In genomic region chr8:105550083-105550482, GRCm38 (mm10) we compare ENCODE assay signal across 29 mouse cellular contexts. TPM values are rescaled to one million over a fixed set of nuclear protein-coding genes. Genes with fewer than 3 reads are reported as not detected.
DNase-seq lines count a peak whose midpoint lies in the region; ATAC-seq and TF ChIP-seq lines count a peak whose summit lies in the region.
"Had no signal": no experiment of that assay in that cellular context is flagged by ENCODE, and none has a peak within 500 bp of the region (broad histone marks: within the 10 kb centered on the region; RNA-seq: fewer than 3 reads in every experiment).

No protein-coding gene starts in this region.

- H3K36me3 ChIP-seq in stomach, postnatal 0 days (ENCODE audit: control insufficient read depth, insufficient read depth, low read length) = no peaks in the 10 kb centered on the region
- H3K36me3 ChIP-seq in midbrain, embryonic 16.5 days (ENCODE audit: control insufficient read depth, insufficient read depth, low read length) = no peaks in the 10 kb centered on the region
- H3K36me3 ChIP-seq: embryonic facial prominence, embryonic 10.5 days; forebrain, embryonic 15.5 days had no signal

- H3K4me2 ChIP-seq in stomach, postnatal 0 days (replicated peaks; ENCODE audit: low read depth) = no peak overlapping the region
- H3K4me2 ChIP-seq in midbrain, embryonic 16.5 days (ENCODE audit: low read length) = no peak overlapping the region
- H3K4me2 ChIP-seq: embryonic facial prominence, embryonic 13.5 days; forebrain, embryonic 12.5 days; forebrain, embryonic 15.5 days; heart, embryonic 13.5 days; hindbrain, embryonic 14.5 days had no signal

- H3K27ac ChIP-seq in gastrocnemius, adult 2 months = peak overlapping the region; percentile 43
- H3K27ac ChIP-seq in stomach, postnatal 0 days (replicated peaks) = no peak overlapping the region
- H3K27ac ChIP-seq in midbrain, embryonic 16.5 days (ENCODE audit: low read length) = no peak overlapping the region
- H3K27ac ChIP-seq: embryonic facial prominence, embryonic 10.5 days; embryonic facial prominence, embryonic 13.5 days; forebrain, embryonic 12.5 days; forebrain, embryonic 15.5 days; heart, embryonic 10.5 days; heart, embryonic 13.5 days; hindbrain, embryonic 14.5 days; hindbrain, postnatal 0 days had no signal

- no peak for DNase-seq in gastrocnemius, adult 2 months
- DNase-seq in gastrocnemius, postnatal 36 days = no peak
- DNase-seq in kidney, adult 9 months = peak; percentile 29
- no peak for DNase-seq in kidney, adult 11 months
- peak; percentile 94 for DNase-seq in large intestine, adult 2 months (ENCODE audit: low read depth, low spot score)
- no peak for DNase-seq in stomach, postnatal 0 days (ENCODE audit: low spot score)
- no peak for DNase-seq in spleen, postnatal 4 days (ENCODE audit: low spot score in 2 of 2)
- DNase-seq: adrenal gland, postnatal 10 days; cerebellum, adult 11 months; cerebellum, adult 2 months; cerebellum, adult 9-11 months; cerebellum, postnatal 25 days; embryo, embryonic 11 days; gastrocnemius, postnatal 10 days; heart, adult 18-20 months; heart, postnatal 14 days; heart, postnatal 4 days had no signal

- no peak for TF ChIP-seq CTCF in gastrocnemius, adult 2 months (IDR thresholded peaks at IDR 0.05)
- TF ChIP-seq CTCF in stomach, postnatal 0 days (IDR thresholded peaks at IDR 0.05; ENCODE audit: low read depth) = no peak

- intact Hi-C loops in gastrocnemius, adult 2 months (cut with DNase I) = no loop called here
- intact Hi-C loops in gastrocnemius, postnatal 36 days (cut with DNase I) = loop anchor here (5.0 kb wide), 1 partner anchor 68 kb away; no protein-coding TSS in a partner anchor

- no peak overlapping the region for H3K9ac ChIP-seq in stomach, postnatal 0 days (ENCODE audit: low read length)
- no peak overlapping the region for H3K9ac ChIP-seq in midbrain, embryonic 16.5 days (ENCODE audit: low read depth, low read length)
- H3K9ac ChIP-seq: embryonic facial prominence, embryonic 13.5 days; forebrain, embryonic 12.5 days; forebrain, embryonic 15.5 days; heart, embryonic 13.5 days; hindbrain, embryonic 14.5 days had no signal

- no peaks in the 10 kb centered on the region for H3K4me1 ChIP-seq in stomach, postnatal 0 days (replicated peaks; ENCODE audit: control insufficient read depth, insufficient read depth)
- H3K4me1 ChIP-seq in midbrain, embryonic 16.5 days (ENCODE audit: control insufficient read depth, insufficient read depth, low read length) = no peaks in the 10 kb centered on the region

- ATAC-seq in stomach, postnatal 0 days (ENCODE audit: low FRiP score, low TSS enrichment) = peak; percentile 30; the same call in 1 of the 2 replicates
- no peak for ATAC-seq in midbrain, embryonic 16.5 days
- ATAC-seq: activated CD4-positive, CD25-positive, alpha-beta regulatory T cell, adult 4 months; forebrain, embryonic 15.5 days; hindbrain, postnatal 0 days had no signal

- H3K4me3 ChIP-seq in gastrocnemius, adult 2 months = no peak overlapping the region
- no peak overlapping the region for H3K4me3 ChIP-seq in stomach, postnatal 0 days (ENCODE audit: low read depth, low read length)
- H3K4me3 ChIP-seq in midbrain, embryonic 16.5 days (ENCODE audit: low read depth, low read length) = no peak overlapping the region
- H3K4me3 ChIP-seq: embryonic facial prominence, embryonic 10.5 days; embryonic facial prominence, embryonic 13.5 days; erythroblast, embryonic 14.5 days; forebrain, embryonic 12.5 days; forebrain, embryonic 15.5 days; heart, embryonic 10.5 days; heart, embryonic 13.5 days had no signal

- 26% methylated on average over 2 of the region's 2 CpGs for WGBS in large intestine, adult 2 months
- 64% methylated on average over 2 of the region's 2 CpGs for WGBS in stomach, postnatal 0 days
- WGBS in midbrain, embryonic 16.5 days = 87% methylated on average over 2 of the region's 2 CpGs

- TF ChIP-seq EP300 in stomach, postnatal 0 days (optimal IDR thresholded peaks at IDR 0.05) = no peak

- no peaks in the 10 kb centered on the region for H3K27me3 ChIP-seq in stomach, postnatal 0 days (ENCODE audit: control insufficient read depth, insufficient read depth, low read length)
- H3K27me3 ChIP-seq in midbrain, embryonic 16.5 days (ENCODE audit: control insufficient read depth, insufficient read depth, low read depth, low read length) = no peaks in the 10 kb centered on the region
- H3K27me3 ChIP-seq: embryonic facial prominence, embryonic 13.5 days; forebrain, embryonic 12.5 days; forebrain, embryonic 15.5 days; heart, embryonic 13.5 days had no signal

- no peaks in the 10 kb centered on the region for H3K9me3 ChIP-seq in stomach, postnatal 0 days (ENCODE audit: control insufficient read depth, low read length)
- H3K9me3 ChIP-seq in midbrain, embryonic 16.5 days (replicated peaks; ENCODE audit: control insufficient read depth, low read length, poor library complexity, severe bottlenecking) = no peaks in the 10 kb centered on the region
- H3K9me3 ChIP-seq: embryonic facial prominence, embryonic 10.5 days; embryonic facial prominence, embryonic 13.5 days; forebrain, embryonic 12.5 days; forebrain, embryonic 15.5 days; heart, embryonic 10.5 days; heart, embryonic 13.5 days had no signal

RNA-seq across cellular contexts. Expression of gene Atp6v0d1, which starts 15.8 kb away (rescaled TPM):
- 10 to 100 TPM; 40.3 to 41.6 TPM for total RNA-seq in gastrocnemius, adult 2 months (2021)
- 10 to 100 TPM; 37.3 to 40.9 TPM for total RNA-seq in gastrocnemius, postnatal 36 days (2021)
- 103 and 110 TPM in 2 replicates for polyA plus RNA-seq in large intestine, adult 2 months (2012; rRNA removed)
- polyA plus RNA-seq in stomach, postnatal 0 days (2015; fragmentation: Nextera tagmentation; extraction: Ambion mirVana) = 96.2 and 101 TPM in 2 replicates
- polyA plus RNA-seq in midbrain, embryonic 16.5 days (2015; fragmentation: Nextera tagmentation; extraction: Ambion mirVana) = 226 and 244 TPM in 2 replicates

RNA-seq across cellular contexts. Expression of gene Hsd11b2, which starts 31.5 kb away (rescaled TPM):
- total RNA-seq in gastrocnemius, adult 2 months (2021) = not detected
- total RNA-seq in gastrocnemius, postnatal 36 days (2021) = under 1 TPM in 1 of 2 experiments, not detected in 1; 0.22 TPM
- 19.6 and 50.5 TPM in 2 replicates for polyA plus RNA-seq in large intestine, adult 2 months (2012; rRNA removed)
- polyA plus RNA-seq in stomach, postnatal 0 days (2015; fragmentation: Nextera tagmentation; extraction: Ambion mirVana) = 2.5 and 2.8 TPM in 2 replicates
- 2.7 and 3.6 TPM in 2 replicates for polyA plus RNA-seq in midbrain, embryonic 16.5 days (2015; fragmentation: Nextera tagmentation; extraction: Ambion mirVana)
- total RNA-seq: common myeloid progenitor, adult 5-6 weeks had no signal
- polyA plus RNA-seq: activated CD4-positive, CD25-positive, alpha-beta regulatory T cell, adult 4 months; erythroblast, embryonic 14.5 days had no signal

RNA-seq across cellular contexts. Expression of gene Zdhhc1, which starts 53.4 kb away (rescaled TPM):
- total RNA-seq in gastrocnemius, adult 2 months (2021) = 10 to 100 TPM in 1 of 2 experiments, 1 to 10 TPM in 1; 9.6 to 11.2 TPM
- 1 to 10 TPM; 8.1 to 8.3 TPM for total RNA-seq in gastrocnemius, postnatal 36 days (2021)
- 15.0 and 16.3 TPM in 2 replicates for polyA plus RNA-seq in large intestine, adult 2 months (2012; rRNA removed)
- polyA plus RNA-seq in stomach, postnatal 0 days (2015; fragmentation: Nextera tagmentation; extraction: Ambion mirVana) = 15.6 and 17.2 TPM in 2 replicates
- polyA plus RNA-seq in midbrain, embryonic 16.5 days (2015; fragmentation: Nextera tagmentation; extraction: Ambion mirVana) = 33.6 and 38.4 TPM in 2 replicates

RNA-seq across cellular contexts. Expression of gene Ripor1, which starts 55.0 kb away (rescaled TPM):
- 10 to 100 TPM; 15.7 to 20.6 TPM for total RNA-seq in gastrocnemius, adult 2 months (2021)
- total RNA-seq in gastrocnemius, postnatal 36 days (2021) = 10 to 100 TPM; 15.1 to 18.2 TPM
- 7.1 and 10.2 TPM in 2 replicates for polyA plus RNA-seq in large intestine, adult 2 months (2012; rRNA removed)
- 8.9 and 9.3 TPM in 2 replicates for polyA plus RNA-seq in stomach, postnatal 0 days (2015; fragmentation: Nextera tagmentation; extraction: Ambion mirVana)
- 33.8 and 35.2 TPM in 2 replicates for polyA plus RNA-seq in midbrain, embryonic 16.5 days (2015; fragmentation: Nextera tagmentation; extraction: Ambion mirVana)

Comparison
In these comparisons a context has a peak if more than half of its experiments do, and no peak if none do; other contexts are left out.
1. DNase-seq: peak in kidney, adult 9 months (single experiment) and large intestine, adult 2 months (single experiment); none in gastrocnemius, adult 2 months (single experiment), gastrocnemius, postnatal 36 days (0 of 2), kidney, adult 11 months (single experiment), stomach, postnatal 0 days (single experiment) and spleen, postnatal 4 days (0 of 2).